Mouse (Mus musculus) bone marrow, adult 2 months (tissue): ENCODE results near the gene Tasp1. TPM values are rescaled to one million over a fixed set of nuclear protein-coding genes. Genes with fewer than 3 reads are reported as not detected.

ENCODE experiments used
- H3K27ac ChIP-seq: fragments of 200-500 bp; 2 replicates; pipeline ENCODE4 v1.5.1; 2012; ENCODE audit warnings: low read depth, mild to moderate bottlenecking, control low read depth, inconsistent platforms, low read length; ENCODE audit not compliant: control insufficient read depth, poor library complexity, insufficient read depth
- H3K4me1 ChIP-seq: fragments of 200-500 bp; 2 replicates; pipeline ENCODE4 v1.6.1; 2011; ENCODE audit warnings: low read length; ENCODE audit not compliant: control insufficient read depth, insufficient read depth
- H3K4me3 ChIP-seq: fragments of 200-500 bp; replicated peaks from 2 replicates; pipeline ENCODE3; 2011; ENCODE audit warnings: mild to moderate bottlenecking, low read depth, low read length, control low read depth; ENCODE audit not compliant: control insufficient read depth
- CTCF ChIP-seq: fragments of 200-500 bp; IDR thresholded peaks from 2 replicates; pipeline ENCODE4 v1.5.1; 2011; ENCODE audit warnings: low read length, control low read depth; ENCODE audit not compliant: control insufficient read depth, insufficient read depth
- POLR2A ChIP-seq: fragments of 200-500 bp; IDR thresholded peaks from 2 replicates; pipeline ENCODE4 v1.6.1; 2011; ENCODE audit warnings: low read depth, mild to moderate bottlenecking, control low read depth, low read length, borderline replicate concordance; ENCODE audit not compliant: control insufficient read depth
- WGBS: fragments of 180-500 bp; shearing (Covaris S2); methylation state at CpG from one replicate; pipeline ENCODE4 v1.1.7; 2018; 5-methylcytosine and 5-hydroxymethylcytosine counted together
- polyA plus RNA-seq: library from polyadenylated mRNA; stranded (reverse); fragments of >200 nt; gene quantifications from 2 replicates; pipeline ENCODE4 v1.2.4, GENCODE M21; 2011; ENCODE audit warnings: low replicate concordance; ENCODE audit not compliant: missing spikeins, insufficient read depth, insufficient read length

Gene Tasp1
- polyA plus RNA-seq, 1 experiment, result 7.1 TPM

DNA sequence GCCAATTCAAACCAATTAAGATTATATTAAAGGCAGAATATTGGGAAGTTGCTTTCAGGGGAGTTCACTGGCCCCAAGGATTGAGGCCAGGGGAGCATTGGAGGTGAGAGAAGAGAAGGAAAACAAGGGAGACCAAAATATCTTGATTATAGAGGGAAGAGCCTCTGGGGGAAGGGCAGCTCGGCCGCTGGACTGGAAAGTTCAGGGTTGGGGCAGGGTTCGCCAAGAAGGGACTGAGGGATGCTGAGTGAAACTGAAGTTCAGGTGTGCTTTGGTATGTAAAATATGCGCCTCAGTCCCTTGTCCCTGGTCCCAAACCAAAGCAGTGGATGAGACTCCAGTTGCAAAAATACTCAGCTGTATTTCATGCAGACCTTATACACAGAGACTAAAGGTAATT, 911 bp upstream of the Tasp1 start:
- no peak overlapping the region for H3K27ac ChIP-seq
- TF ChIP-seq CTCF (no peak), POLR2A (no peak)
- no peak overlapping the region for H3K4me3 ChIP-seq
- 74% methylated on average over 4 of the region's 4 CpGs for WGBS
- no peaks in the 10 kb centered on the region; the same call in 1 of the 2 replicates for H3K4me1 ChIP-seq

GRCm38 (mm10) chr2:140065676-140066075, 929 bp downstream of the Tasp1 start:
- 74% methylated on average over 8 of the region's 8 CpGs for whole genome bisulfite sequencing
- H3K27ac ChIP-seq, result no peak overlapping the region
- H3K4me1 ChIP-seq, result no peaks in the 10 kb centered on the region; the same call in 1 of the 2 replicates
- peak overlapping the region; percentile 2 for H3K4me3 ChIP-seq
- TF ChIP-seq CTCF, result peak; percentile 8; the same call in 1 of the 2 replicates
- no peak for TF ChIP-seq POLR2A

- 58% methylated on average over 3 of the region's 3 CpGs for WGBS
- H3K4me3 ChIP-seq, result no peak overlapping the region
- no peaks in the 10 kb centered on the region; the same call in 1 of the 2 replicates for H3K4me1 ChIP-seq
- no peak overlapping the region for H3K27ac ChIP-seq
- no peak for TF ChIP-seq POLR2A
- no peak for TF ChIP-seq CTCF
Measured at GRCm38 (mm10) chr2:140061481-140061880, 5.1 kb downstream of the Tasp1 start.

GRCm38 (mm10) chr2:140060092-140060867, 6.3 kb downstream of the Tasp1 start:
- Histone ChIP-seq H3K27ac (no peak overlapping the region), H3K4me3 (no peak overlapping the region), H3K4me1 (no peaks in the 10 kb centered on the region)
- 74% methylated on average over 4 of the region's 4 CpGs for WGBS
- TF ChIP-seq CTCF (no peak), POLR2A (no peak)

- H3K4me1 ChIP-seq, result no peaks in the 10 kb centered on the region
- H3K4me3 ChIP-seq, result no peak overlapping the region
- TF ChIP-seq CTCF (no peak), POLR2A (no peak)
- H3K27ac ChIP-seq, result no peak overlapping the region
- WGBS, result 67% methylated on average over 6 of the region's 6 CpGs
Measured at GRCm38 (mm10) chr2:140058125-140058524, 8.5 kb downstream of the Tasp1 start.

GRCm38 (mm10) chr2:140051607-140052126, 14.9 kb downstream of the Tasp1 start:
- 68% methylated on average over 2 of the region's 2 CpGs for WGBS
- H3K4me3 ChIP-seq, result no peak overlapping the region
- no peaks in the 10 kb centered on the region for H3K4me1 ChIP-seq
- no peak for TF ChIP-seq CTCF
- no peak for TF ChIP-seq POLR2A
- no peak overlapping the region for H3K27ac ChIP-seq

DNA sequence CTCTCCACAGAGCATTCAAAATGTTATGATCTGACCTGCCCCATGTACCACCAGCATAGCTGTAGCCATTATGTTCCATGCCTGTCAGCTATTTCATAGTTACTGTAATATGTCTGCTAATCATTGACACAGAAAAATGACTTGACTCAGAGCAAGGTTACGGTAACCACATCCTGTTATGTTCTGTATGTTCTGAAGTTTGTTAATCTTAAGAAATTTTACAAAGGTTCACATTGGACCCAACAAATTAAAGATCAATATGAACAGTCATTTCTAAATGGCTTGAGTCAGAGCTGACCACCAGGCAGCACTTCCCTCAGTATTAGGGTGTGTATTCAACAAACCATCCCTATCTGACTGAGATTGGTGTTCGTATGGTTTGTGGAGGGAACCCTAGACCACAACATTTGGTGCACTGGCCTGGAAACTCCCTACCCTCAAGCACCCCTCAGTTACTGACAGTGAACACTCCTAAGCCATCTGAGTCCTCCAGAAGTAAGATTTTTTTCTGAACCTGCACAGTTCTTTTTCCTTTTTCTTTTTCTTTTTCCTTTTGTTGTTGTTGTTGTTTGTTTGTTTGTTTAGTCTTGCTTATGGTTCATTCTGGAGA, 24.0 kb downstream of the Tasp1 start:
- Histone ChIP-seq H3K27ac (no peak overlapping the region), H3K4me3 (no peak overlapping the region), H3K4me1 (no peaks in the 10 kb centered on the region)
- WGBS, result 68% methylated on average over 2 of the region's 2 CpGs
- TF ChIP-seq CTCF (no peak), POLR2A (no peak)

DNA sequence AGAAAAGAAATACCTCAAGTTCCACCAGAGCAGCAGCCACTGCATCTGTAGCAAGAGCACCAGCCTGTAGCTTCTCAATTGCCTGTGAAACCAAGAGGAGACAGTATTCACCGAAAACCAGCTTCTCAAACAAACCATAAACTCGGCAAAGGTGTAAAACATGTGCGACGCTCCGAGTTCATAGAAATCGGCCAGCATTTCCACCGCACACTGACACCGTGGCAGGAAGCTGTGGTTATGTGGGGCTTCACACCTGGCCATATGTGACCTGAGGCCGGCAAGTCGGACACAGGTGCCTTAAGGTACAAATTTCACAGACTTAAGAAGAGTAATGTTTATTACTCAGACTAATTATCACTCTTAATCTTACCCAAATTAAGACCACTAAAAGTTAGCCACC, 24.5 kb downstream of the Tasp1 start:
- Histone ChIP-seq H3K4me1 (no peaks in the 10 kb centered on the region), H3K27ac (no peak overlapping the region), H3K4me3 (no peak overlapping the region)
- TF ChIP-seq CTCF (no peak), POLR2A (no peak)
- 80% methylated on average over 10 of the region's 10 CpGs for WGBS

- no peaks in the 10 kb centered on the region for H3K4me1 ChIP-seq
- H3K27ac ChIP-seq, result no peak overlapping the region
- 88% methylated on average over 2 of the region's 2 CpGs for WGBS
- no peak overlapping the region for H3K4me3 ChIP-seq
- no peak for TF ChIP-seq POLR2A
- no peak for TF ChIP-seq CTCF
Measured at GRCm38 (mm10) chr2:140037459-140037858, 29.1 kb downstream of the Tasp1 start.
